Mouse (Mus musculus): ENCODE measurements at regions not wholly inside any gene's neighbourhood (a gene's known extent, or its start where the extent isn't known, plus 50 kb on each side); places are given as distances from the start of the nearest gene placed in this dataset.
A peak's percentile ranks its signal among the peaks of the same experiment; 100 is the strongest.

GRCm38 (mm10) chr8:104041522-104041921 lies 59.9 kb upstream of the Cdh5 start:
- H3K4me1 ChIP-seq (replicated peaks; ENCODE audit: control insufficient read depth, insufficient read depth, low read length) = no peaks in the 10 kb centered on the region
- no peaks in the 10 kb centered on the region for H3K36me3 ChIP-seq (replicated peaks; ENCODE audit: control insufficient read depth, insufficient read depth)
- H3K9me3 ChIP-seq (ENCODE audit: control insufficient read depth, low read length) = no peaks in the 10 kb centered on the region
- no peaks in the 10 kb centered on the region; the same call in none of the 2 replicates for H3K27me3 ChIP-seq (ENCODE audit: control insufficient read depth, insufficient read depth, low read length)
- ATAC-seq (ENCODE audit: low FRiP score) (no peak), DNase-seq (ENCODE audit: low spot score) (no peak)
- H3K9ac ChIP-seq = no peak overlapping the region
- no peak overlapping the region for H3K4me2 ChIP-seq (replicated peaks)
- WGBS = 73% methylated on average over 5 of the region's 5 CpGs
- H3K27ac ChIP-seq = no peak overlapping the region
- H3K4me3 ChIP-seq (replicated peaks; ENCODE audit: low read length) = no peak overlapping the region

GRCm38 (mm10) chr8:104042434-104042833 lies 59.0 kb upstream of the Cdh5 start:
- Histone ChIP-seq H3K4me3 (replicated peaks; ENCODE audit: low read length) (no peak overlapping the region), H3K27ac (no peak overlapping the region), H3K4me2 (replicated peaks) (no peak overlapping the region), H3K9me3 (ENCODE audit: control insufficient read depth, low read length) (no peaks in the 10 kb centered on the region), H3K9ac (no peak overlapping the region), H3K4me1 (replicated peaks; ENCODE audit: control insufficient read depth, insufficient read depth, low read length) (no peaks in the 10 kb centered on the region), H3K36me3 (replicated peaks; ENCODE audit: control insufficient read depth, insufficient read depth) (no peaks in the 10 kb centered on the region), H3K27me3 (ENCODE audit: control insufficient read depth, insufficient read depth, low read length) (no peaks in the 10 kb centered on the region; the same call in none of the 2 replicates)
- ATAC-seq (ENCODE audit: low FRiP score) = no peak
- 39% methylated on average over 8 of the region's 8 CpGs for WGBS
- no peak for DNase-seq (ENCODE audit: low spot score)

GRCm38 (mm10) chr8:104048037-104048436 lies 53.4 kb upstream of the Cdh5 start:
- Histone ChIP-seq H3K9ac (no peak overlapping the region), H3K4me3 (replicated peaks; ENCODE audit: low read length) (no peak overlapping the region), H3K27ac (no peak overlapping the region), H3K4me2 (replicated peaks) (no peak overlapping the region), H3K9me3 (ENCODE audit: control insufficient read depth, low read length) (no peaks in the 10 kb centered on the region), H3K4me1 (replicated peaks; ENCODE audit: control insufficient read depth, insufficient read depth, low read length) (no peaks in the 10 kb centered on the region), H3K36me3 (replicated peaks; ENCODE audit: control insufficient read depth, insufficient read depth) (no peaks in the 10 kb centered on the region), H3K27me3 (ENCODE audit: control insufficient read depth, insufficient read depth, low read length) (no peaks in the 10 kb centered on the region; the same call in 1 of the 2 replicates)
- WGBS = 80% methylated on average over 5 of the region's 5 CpGs
- no peak for DNase-seq (ENCODE audit: low spot score)
- no peak for ATAC-seq (ENCODE audit: low FRiP score)

GRCm38 (mm10) chr8:104049181-104049580 lies 52.2 kb upstream of the Cdh5 start:
- H3K9ac ChIP-seq = no peak overlapping the region
- H3K27me3 ChIP-seq (ENCODE audit: control insufficient read depth, insufficient read depth, low read length) = no peaks in the 10 kb centered on the region
- H3K9me3 ChIP-seq (ENCODE audit: control insufficient read depth, low read length) = no peaks in the 10 kb centered on the region
- DNase-seq (ENCODE audit: low spot score) (no peak), ATAC-seq (ENCODE audit: low FRiP score) (no peak)
- no peak overlapping the region for H3K4me3 ChIP-seq (replicated peaks; ENCODE audit: low read length)
- no peaks in the 10 kb centered on the region for H3K36me3 ChIP-seq (replicated peaks; ENCODE audit: control insufficient read depth, insufficient read depth)
- no peak overlapping the region for H3K4me2 ChIP-seq (replicated peaks)
- WGBS = 90% methylated on average over 6 of the region's 6 CpGs
- H3K27ac ChIP-seq = no peak overlapping the region
- H3K4me1 ChIP-seq (replicated peaks; ENCODE audit: control insufficient read depth, insufficient read depth, low read length) = no peaks in the 10 kb centered on the region

GRCm38 (mm10) chr8:104050694-104051539 lies 50.5 kb upstream of the Cdh5 start:
- peak; percentile 34; the same call in 1 of the 2 replicates for ATAC-seq (ENCODE audit: low FRiP score)

GRCm38 (mm10) chr8:104051540-104051882 lies 49.9 kb upstream of the Cdh5 start:
- no peaks in the 10 kb centered on the region for H3K9me3 ChIP-seq (ENCODE audit: control insufficient read depth, low read length)
- no peak overlapping the region for H3K9ac ChIP-seq
- DNase-seq (ENCODE audit: low spot score) = no peak
- no peaks in the 10 kb centered on the region for H3K4me1 ChIP-seq (replicated peaks; ENCODE audit: control insufficient read depth, insufficient read depth, low read length)
- H3K4me3 ChIP-seq (replicated peaks; ENCODE audit: low read length) = no peak overlapping the region
- no peak overlapping the region for H3K27ac ChIP-seq
- no peaks in the 10 kb centered on the region for H3K27me3 ChIP-seq (ENCODE audit: control insufficient read depth, insufficient read depth, low read length)
- ATAC-seq (ENCODE audit: low FRiP score) = no peak
- WGBS = 60% methylated on average over 5 of the region's 5 CpGs
- no peaks in the 10 kb centered on the region for H3K36me3 ChIP-seq (replicated peaks; ENCODE audit: control insufficient read depth, insufficient read depth)
- H3K4me2 ChIP-seq (replicated peaks) = no peak overlapping the region

More at GRCm38 (mm10) chr8:104050694-104051539, 50.5 kb upstream of the Cdh5 start:
- H3K4me2 ChIP-seq (replicated peaks) = 0 out of 2 replicates have a peak overlapping the region, but pooled peaks have one; percentile 26
- no peaks in the 10 kb centered on the region for H3K36me3 ChIP-seq (replicated peaks; ENCODE audit: control insufficient read depth, insufficient read depth)
- H3K27me3 ChIP-seq (ENCODE audit: control insufficient read depth, insufficient read depth, low read length) = no peaks in the 10 kb centered on the region
- no peak overlapping the region for H3K27ac ChIP-seq
- no peak overlapping the region for H3K4me3 ChIP-seq (replicated peaks; ENCODE audit: low read length)
- H3K9ac ChIP-seq = no peak overlapping the region
- DNase-seq (ENCODE audit: low spot score) = peak; percentile 84
- H3K9me3 ChIP-seq (ENCODE audit: control insufficient read depth, low read length) = no peaks in the 10 kb centered on the region
- WGBS = 30% methylated on average over 15 of the region's 15 CpGs
- H3K4me1 ChIP-seq (replicated peaks; ENCODE audit: control insufficient read depth, insufficient read depth, low read length) = no peaks in the 10 kb centered on the region

All from hindbrain, embryonic 14.5 days (tissue).